Mouse (Mus musculus) brain, embryonic 14.5 days (tissue): Measurements from ENCODE around the gene Kif18b.

Experiments used
- CTCF ChIP-seq: fragments of 200-500 bp; IDR thresholded peaks from 2 replicates; pipeline ENCODE4 v1.5.1; 2012; ENCODE audit warnings: inconsistent platforms, mild to moderate bottlenecking, moderate library complexity, borderline replicate concordance; ENCODE audit not compliant: insufficient read depth, insufficient read length; ENCODE audit errors: extremely low read depth
- POLR2A ChIP-seq: fragments of 200-500 bp; IDR thresholded peaks from 2 replicates; pipeline ENCODE4 v1.6.1; 2012; ENCODE audit warnings: mild to moderate bottlenecking, inconsistent platforms, borderline replicate concordance; ENCODE audit not compliant: poor library complexity, insufficient read depth, insufficient read length, severe bottlenecking; ENCODE audit errors: extremely low read depth

GRCm38 (mm10) chr11:102888135-102888534, 36.8 kb downstream of the Kif18b start:
- no peak for TF ChIP-seq CTCF
- no peak for TF ChIP-seq POLR2A
